Mouse (Mus musculus) MEL (cell line): ENCODE results near the gene Slc25a26. TPM values are rescaled to one million over a fixed set of nuclear protein-coding genes. Genes with fewer than 3 reads are reported as not detected.

ENCODE experiments used
- DNase-seq: peaks from one replicate; pipeline ENCODE4 v3.0.0; 2011; ENCODE audit warnings: low read depth, low spot score
- H3K27ac ChIP-seq: 2 replicates; pipeline ENCODE4 v1.5.1; 2012; ENCODE audit warnings: low read depth, mild to moderate bottlenecking, control low read depth, low read length, moderate library complexity; ENCODE audit not compliant: control insufficient read depth
- H3K27me3 ChIP-seq, 2 experiments: fragments of 150-350 bp in 1 of 2; sonication (generic) in 1 of 2; 2 replicates each; pipeline ENCODE4 v1.6.1; 2012; ENCODE audit warnings: low read length in 2 of 2, mild to moderate bottlenecking in 2 of 2, improper control_type of control experiment in 1 of 2, moderate library complexity in 1 of 2; ENCODE audit not compliant: insufficient read depth in 2 of 2, control insufficient read depth in 1 of 2
- H3K36me3 ChIP-seq, 2 experiments: 2 replicates each; pipeline ENCODE4 v1.6.1; 2012 to 2014; ENCODE audit warnings: low read length in 2 of 2, improper control_type of control experiment in 1 of 2, inconsistent platforms in 1 of 2, mild to moderate bottlenecking in 1 of 2; ENCODE audit not compliant: insufficient read depth in 2 of 2, control insufficient read depth in 1 of 2
- H3K4me1 ChIP-seq, 2 experiments: fragments of 150-350 bp in 1 of 2; sonication (generic) in 1 of 2; 2 replicates each; pipeline ENCODE4 v1.6.1; 2012; ENCODE audit warnings: low read length in 2 of 2, improper control_type of control experiment in 1 of 2, mild to moderate bottlenecking in 1 of 2; ENCODE audit not compliant: insufficient read depth in 2 of 2, control insufficient read depth in 1 of 2
- H3K4me3 ChIP-seq, 2 experiments: fragments of 150-350 bp in 1 of 2; sonication (generic) in 1 of 2; 2 replicates each; pipeline ENCODE4 v1.5.1; 2012; ENCODE audit warnings: low read depth in 2 of 2, low read length in 2 of 2, mild to moderate bottlenecking in 2 of 2, moderate library complexity in 2 of 2, control low read depth in 1 of 2, improper control_type of control experiment in 1 of 2; ENCODE audit not compliant: control insufficient read depth in 1 of 2, insufficient read depth in 1 of 2
- H3K79me2 ChIP-seq: 2 replicates; pipeline ENCODE4 v1.6.1; 2012; ENCODE audit warnings: mild to moderate bottlenecking, low read length, moderate library complexity; ENCODE audit not compliant: control insufficient read depth, poor library complexity, insufficient read depth
- H3K9ac ChIP-seq: 2 replicates; pipeline ENCODE4 v1.6.1; 2012; ENCODE audit warnings: low read depth, mild to moderate bottlenecking, control low read depth, low read length, moderate library complexity; ENCODE audit not compliant: control insufficient read depth, poor library complexity, severe bottlenecking
- H3K9me3 ChIP-seq: fragments of 150-350 bp; sonication (generic); replicated peaks from 2 replicates; pipeline ENCODE4 v1.6.1; 2012; ENCODE audit warnings: mild to moderate bottlenecking, low read length, improper control_type of control experiment, moderate library complexity; ENCODE audit not compliant: insufficient read depth
- EP300 ChIP-seq, 2 experiments: IDR thresholded peaks; 2 replicates each; pipeline ENCODE4 v1.6.1; 2011; ENCODE audit warnings: improper control_type of control experiment in 2 of 2, low read length in 2 of 2, low read depth in 1 of 2, mild to moderate bottlenecking in 1 of 2
- GABPA ChIP-seq: IDR thresholded peaks from 2 replicates; pipeline ENCODE4 v1.6.1; 2012; ENCODE audit warnings: low read depth, mild to moderate bottlenecking, inconsistent platforms, low read length, improper control_type of control experiment, moderate library complexity
- GATA1 ChIP-seq: IDR thresholded peaks from 2 replicates; pipeline ENCODE4 v1.6.1; 2011; ENCODE audit warnings: low read depth, low read length, improper control_type of control experiment
- HCFC1 ChIP-seq: IDR thresholded peaks from 2 replicates; pipeline ENCODE4 v1.6.1; 2012; ENCODE audit warnings: low read depth, mild to moderate bottlenecking, inconsistent platforms, low read length, improper control_type of control experiment, moderate library complexity
- JUND ChIP-seq: IDR thresholded peaks from 2 replicates; pipeline ENCODE4 v1.6.1; 2011; ENCODE audit warnings: low read depth, mild to moderate bottlenecking, improper control_type of control experiment, low read length
- KAT2A ChIP-seq: conservative IDR thresholded peaks from 2 replicates; pipeline ENCODE4 v1.6.1; 2012; ENCODE audit warnings: low read depth, low read length, improper control_type of control experiment, inconsistent platforms
- MAZ ChIP-seq: IDR thresholded peaks from 2 replicates; pipeline ENCODE4 v1.6.1; 2012; ENCODE audit warnings: low read depth, mild to moderate bottlenecking, inconsistent platforms, low read length, improper control_type of control experiment
- MEF2A ChIP-seq: IDR thresholded peaks from 2 replicates; pipeline ENCODE4 v1.6.1; 2014; ENCODE audit warnings: low read depth, mild to moderate bottlenecking, inconsistent platforms, low read length, improper control_type of control experiment; ENCODE audit not compliant: poor library complexity, insufficient replicate concordance, severe bottlenecking; ENCODE audit errors: extremely low read depth
- MYB ChIP-seq: IDR thresholded peaks from 2 replicates; pipeline ENCODE4 v1.6.1; 2011; ENCODE audit warnings: mild to moderate bottlenecking, low read depth, low read length, improper control_type of control experiment
- POLR2AphosphoS2 ChIP-seq: IDR thresholded peaks from 2 replicates; pipeline ENCODE4 v1.6.1; 2011; ENCODE audit warnings: low read length, improper control_type of control experiment
- SIN3A ChIP-seq: IDR thresholded peaks from 2 replicates; pipeline ENCODE4 v1.6.1; 2012; ENCODE audit warnings: low read length, improper control_type of control experiment, inconsistent platforms
- SMC3 ChIP-seq: IDR thresholded peaks from 2 replicates; pipeline ENCODE4 v1.6.1; 2011; ENCODE audit warnings: low read depth, low read length, improper control_type of control experiment
- TBP ChIP-seq: IDR thresholded peaks from 2 replicates; pipeline ENCODE4 v1.8.0; 2011; ENCODE audit warnings: low read depth, low read length, improper control_type of control experiment
- TCF12 ChIP-seq: IDR thresholded peaks from 2 replicates; pipeline ENCODE4 v1.6.1; 2014; ENCODE audit warnings: low read depth, mild to moderate bottlenecking, inconsistent platforms, low read length, improper control_type of control experiment, moderate library complexity
- USF2 ChIP-seq, 2 experiments: IDR thresholded peaks; 2 replicates each; pipeline ENCODE4 v1.6.1; 2011 to 2012; ENCODE audit warnings: improper control_type of control experiment in 2 of 2, low read length in 2 of 2, borderline replicate concordance in 1 of 2, inconsistent platforms in 1 of 2, low read depth in 1 of 2, mild to moderate bottlenecking in 1 of 2; ENCODE audit not compliant: insufficient read depth in 1 of 2
- polyA plus RNA-seq, 2 experiments: library from polyadenylated mRNA; stranded (reverse) in 1 of 2; unstranded in 1 of 2; fragments of >175 nt in 1 of 2; fragments of >200 nt in 1 of 2; gene quantifications; 2 replicates each; pipeline versions ENCODE4 v1.2.1 to v1.2.4; 2012; ENCODE audit warnings: low replicate concordance in 2 of 2, low read depth in 1 of 2; ENCODE audit not compliant: insufficient read length in 2 of 2, insufficient read depth in 1 of 2, missing spikeins in 1 of 2
- total RNA-seq: library from RNA; depleted of rRNA; stranded (reverse); fragments of 300-350 nt; gene quantifications from 2 replicates; pipeline ENCODE4 v1.2.3, GENCODE M21; 2012

The Slc25a26 gene
- total and polyA plus RNA-seq, 3 experiments = 8.1 to 11.5 TPM; not detected in 1

- Histone ChIP-seq H3K27me3 (no peaks in the 10 kb centered on the region), H3K4me1 (peaks cover 10 to 12% of the 10 kb centered on the region in 2 experiments), H3K4me3 (no peak overlapping the region), H3K9me3 (no peaks in the 10 kb centered on the region), H3K9ac (no peak overlapping the region), H3K27ac (no peak overlapping the region), H3K79me2 (no peaks in the 10 kb centered on the region), H3K36me3 (peaks cover 0 to 7% of the 10 kb centered on the region in 2 experiments; a peak in 2 of 4 replicates)
- no peak for DNase-seq
- TF ChIP-seq TCF12 = no peak
Observed at GRCm38 (mm10) chr6:94532086-94532485, 32.0 kb downstream of the Slc25a26 start.

GRCm38 (mm10) chr6:94536478-94536877 lies 36.3 kb downstream of the Slc25a26 start:
- H3K9me3 ChIP-seq = no peaks in the 10 kb centered on the region
- TF ChIP-seq GABPA = no peak
- TF ChIP-seq HCFC1 = no peak
- TF ChIP-seq POLR2AphosphoS2 = no peak
- TF ChIP-seq MAZ = no peak
- TF ChIP-seq KAT2A = no peak
- TF ChIP-seq EP300 (IDR thresholded peaks at IDR 0.05; ENCODE audit: low read depth in 1 of 2, low read length in 2 of 2) = no peak
- TF ChIP-seq USF2 (IDR thresholded peaks at IDR 0.05; ENCODE audit: borderline replicate concordance in 1 of 2, insufficient read depth in 1 of 2, low read depth in 1 of 2, low read length in 2 of 2) = no peak
- no peak for TF ChIP-seq SMC3
- TF ChIP-seq MYB = no peak

GRCm38 (mm10) chr6:94537652-94538051 lies 37.5 kb downstream of the Slc25a26 start:
- H3K27ac ChIP-seq = no peak overlapping the region
- TF ChIP-seq JUND (no peak), SIN3A (no peak), MEF2A (no peak), TBP (no peak), GATA1 (no peak), USF2 (IDR thresholded peaks at IDR 0.05; ENCODE audit: borderline replicate concordance in 1 of 2, insufficient read depth in 1 of 2, low read depth in 1 of 2, low read length in 2 of 2) (no peak)
- TF ChIP-seq, all 39 proteins: peak for 0
- no peak overlapping the region for H3K4me3 ChIP-seq
- no peak overlapping the region for H3K9ac ChIP-seq
- no peaks in the 10 kb centered on the region for H3K79me2 ChIP-seq
- peaks cover 0 to 6% of the 10 kb centered on the region in 2 experiments; a peak in 2 of 4 replicates for H3K36me3 ChIP-seq
- no peaks in the 10 kb centered on the region for H3K27me3 ChIP-seq
- H3K4me1 ChIP-seq = peaks cover 7 to 10% of the 10 kb centered on the region in 2 experiments
- DNase-seq = no peak
- H3K9me3 ChIP-seq = no peaks in the 10 kb centered on the region

More at GRCm38 (mm10) chr6:94536478-94536877, 36.3 kb downstream of the Slc25a26 start:
- peaks cover 0 to 6% of the 10 kb centered on the region in 2 experiments; a peak in 2 of 4 replicates for H3K36me3 ChIP-seq
- no peak overlapping the region for H3K27ac ChIP-seq
- H3K9ac ChIP-seq = no peak overlapping the region
- no peak overlapping the region for H3K4me3 ChIP-seq
- H3K4me1 ChIP-seq = peaks cover 7 to 10% of the 10 kb centered on the region in 2 experiments
- no peaks in the 10 kb centered on the region for H3K27me3 ChIP-seq
- DNase-seq = no peak
- H3K79me2 ChIP-seq = no peaks in the 10 kb centered on the region
